Mouse (Mus musculus): ENCODE measurements at regions not wholly inside any gene's neighbourhood (a gene's known extent, or its start where the extent isn't known, plus 50 kb on each side); places are given as distances from the start of the nearest gene placed in this dataset.

GRCm38 (mm10) chr5:77581106-77581638, 173.3 kb upstream of the Igfbp7 start:
- TF ChIP-seq CTCF (IDR thresholded peaks at IDR 0.05; ENCODE audit: extremely low read depth, insufficient read length, insufficient replicate concordance, low read depth, low read length) (no peak), POLR2A (IDR thresholded peaks at IDR 0.05; ENCODE audit: low read depth, low read length) (no peak)

Measured in small intestine, adult 2 months (tissue).